Mouse (Mus musculus) layer of hippocampus, adult 2 months (tissue): ENCODE data around the gene Rhod. TPM values are rescaled to one million over a fixed set of nuclear protein-coding genes. Genes with fewer than 3 reads are reported as not detected.
A peak's percentile ranks its signal among the peaks of the same experiment; 100 is the strongest.
"Not testable (repeated sequence)": the region's sequence is repeated elsewhere in the genome, so short reads cannot be mapped to it uniquely, and the experiment has no call there.

Experiments used
- DNase-seq, 2 experiments: peaks; one replicate each; pipeline ENCODE4 v3.0.0; 2022; ENCODE audit warnings: low spot score in 2 of 2
- H3K27ac ChIP-seq: fragments of 200-600 bp; 2 replicates; pipeline ENCODE4 v1.8.1; 2022
- H3K4me3 ChIP-seq: fragments of 200-600 bp; 2 replicates; pipeline ENCODE4 v1.8.1; 2022; ENCODE audit warnings: mild to moderate bottlenecking
- CTCF ChIP-seq: fragments of 200-600 bp; conservative IDR thresholded peaks from 2 replicates; pipeline ENCODE4 v1.8.1; 2022; ENCODE audit warnings: antibody characterized with exemption, mild to moderate bottlenecking, moderate library complexity
- total RNA-seq, 2 experiments: library from RNA; stranded (reverse); gene quantifications; 2 replicates each; pipeline ENCODE4 v1.2.3; 2021

Rhod gene
- total RNA-seq, 2 experiments from 2014 or later: 0.82 to 1.0 TPM

GRCm38 (mm10) chr19:4468363-4468762, 29.1 kb upstream of the Rhod start:
- DNase-seq: no peak
- peak; percentile 59 for TF ChIP-seq CTCF
- H3K4me3 ChIP-seq: no peak overlapping the region
- H3K27ac ChIP-seq: no peak overlapping the region

- TF ChIP-seq CTCF: no peak
- Histone ChIP-seq H3K27ac (no peak overlapping the region), H3K4me3 (no peak overlapping the region)
- DNase-seq: no peak
Measured at GRCm38 (mm10) chr19:4464666-4465065, 25.4 kb upstream of the Rhod start.

- no peak for DNase-seq
- Histone ChIP-seq H3K27ac (no peak overlapping the region), H3K4me3 (no peak overlapping the region)
- no peak for TF ChIP-seq CTCF
Measured at GRCm38 (mm10) chr19:4461981-4462380, 22.7 kb upstream of the Rhod start.

- DNase-seq: peak in 1 of 2 experiments; percentile 49
- Histone ChIP-seq H3K4me3 (no peak overlapping the region), H3K27ac (no peak overlapping the region)
- peak; percentile 82 for TF ChIP-seq CTCF
Measured at GRCm38 (mm10) chr19:4456227-4456626, 17.0 kb upstream of the Rhod start.

- no peak overlapping the region for H3K4me3 ChIP-seq
- no peak for DNase-seq
- no peak for TF ChIP-seq CTCF
- no peak overlapping the region for H3K27ac ChIP-seq
Measured at GRCm38 (mm10) chr19:4455071-4455800, 16.0 kb upstream of the Rhod start.

- not testable (repeated sequence) for DNase-seq, H3K4me3 ChIP-seq
- peak overlapping the region; percentile 57 for H3K27ac ChIP-seq
Measured at GRCm38 (mm10) chr19:4454040-4454439, 14.8 kb upstream of the Rhod start.

GRCm38 (mm10) chr19:4452525-4452924, 13.3 kb upstream of the Rhod start:
- peak overlapping the region; percentile 40 for H3K27ac ChIP-seq

GRCm38 (mm10) chr19:4451965-4452364, 12.7 kb upstream of the Rhod start:
- no peak for DNase-seq
- no peak for TF ChIP-seq CTCF
- no peak overlapping the region for H3K4me3 ChIP-seq
- 0 out of 2 replicates have a peak overlapping the region, but pooled peaks have one; percentile 40 for H3K27ac ChIP-seq

More at GRCm38 (mm10) chr19:4452525-4452924, 13.3 kb upstream of the Rhod start:
- DNase-seq: peak; percentile 47 to 70
- no peak overlapping the region for H3K4me3 ChIP-seq
- no peak for TF ChIP-seq CTCF

- TF ChIP-seq CTCF: no peak
- DNase-seq: no peak
- Histone ChIP-seq H3K27ac (no peak overlapping the region), H3K4me3 (no peak overlapping the region)
Measured at GRCm38 (mm10) chr19:4451098-4451497, 11.9 kb upstream of the Rhod start.

GRCm38 (mm10) chr19:4450666-4451065, 11.4 kb upstream of the Rhod start:
- no peak for DNase-seq
- H3K27ac ChIP-seq: no peak overlapping the region
- TF ChIP-seq CTCF: no peak
- no peak overlapping the region for H3K4me3 ChIP-seq

- H3K4me3 ChIP-seq: no peak overlapping the region
- DNase-seq: no peak
Measured at GRCm38 (mm10) chr19:4449230-4449629, 10.0 kb upstream of the Rhod start.

GRCm38 (mm10) chr19:4447445-4447844, 8.2 kb upstream of the Rhod start:
- DNase-seq: no peak
- H3K4me3 ChIP-seq: no peak overlapping the region
- H3K27ac ChIP-seq: no peak overlapping the region
- TF ChIP-seq CTCF: no peak

More at GRCm38 (mm10) chr19:4449230-4449629, 10.0 kb upstream of the Rhod start:
- no peak for TF ChIP-seq CTCF
- no peak overlapping the region for H3K27ac ChIP-seq

- TF ChIP-seq CTCF: no peak
- no peak overlapping the region for H3K4me3 ChIP-seq
- H3K27ac ChIP-seq: no peak overlapping the region
- DNase-seq: no peak
Measured at GRCm38 (mm10) chr19:4446661-4447420, 7.6 kb upstream of the Rhod start.
